Mouse (Mus musculus) thymus, adult 2 months (tissue): Measurements from ENCODE around the gene Mcemp1. TPM values are rescaled to one million over a fixed set of nuclear protein-coding genes. Genes with fewer than 3 reads are reported as not detected.

ENCODE experiments used
- DNase-seq: peaks from one replicate; pipeline ENCODE4 v3.0.0; 2021
- H3K27ac ChIP-seq: fragments of 200-500 bp; 2 replicates; pipeline ENCODE4 v1.5.1; 2012; ENCODE audit warnings: low read length, control low read depth; ENCODE audit not compliant: control insufficient read depth, insufficient read depth
- H3K27me3 ChIP-seq: fragments of 200-500 bp; 2 replicates; pipeline ENCODE4 v1.6.1; 2012; ENCODE audit warnings: mild to moderate bottlenecking, low read length, moderate library complexity, mixed read lengths; ENCODE audit not compliant: control insufficient read depth, insufficient read depth
- H3K36me3 ChIP-seq: fragments of 200-500 bp; 2 replicates; pipeline ENCODE4 v1.6.1; 2012; ENCODE audit warnings: mild to moderate bottlenecking, low read length, moderate library complexity; ENCODE audit not compliant: control insufficient read depth, insufficient read depth
- H3K4me1 ChIP-seq: fragments of 200-500 bp; replicated peaks from 2 replicates; pipeline ENCODE4 v1.6.1; 2012; ENCODE audit warnings: low read length; ENCODE audit not compliant: control insufficient read depth, insufficient read depth
- H3K4me3 ChIP-seq: fragments of 200-500 bp; 2 replicates; pipeline ENCODE4 v1.5.1; 2012; ENCODE audit warnings: mild to moderate bottlenecking, low read length, control low read depth, moderate library complexity; ENCODE audit not compliant: control insufficient read depth, insufficient read depth
- CTCF ChIP-seq: fragments of 200-500 bp; IDR thresholded peaks from 2 replicates; pipeline ENCODE4 v1.5.1; 2012; ENCODE audit warnings: mild to moderate bottlenecking, control low read depth, low read length, moderate library complexity, borderline replicate concordance; ENCODE audit not compliant: control insufficient read depth, poor library complexity, insufficient read depth; ENCODE audit errors: extremely low read depth
- POLR2A ChIP-seq: fragments of 200-500 bp; IDR thresholded peaks from 2 replicates; pipeline ENCODE4 v1.6.1; 2012; ENCODE audit warnings: mild to moderate bottlenecking, low read length, control low read depth, moderate library complexity; ENCODE audit not compliant: control insufficient read depth, poor library complexity, insufficient read depth; ENCODE audit errors: extremely low read depth
- WGBS: fragments of 180-500 bp; shearing (Covaris S2); methylation state at CpG from one replicate; pipeline ENCODE4 v1.1.7; 2018; 5-methylcytosine and 5-hydroxymethylcytosine counted together
- polyA plus RNA-seq: library from polyadenylated mRNA; depleted of rRNA; stranded (reverse); fragments of >200 nt; gene quantifications from 2 replicates; pipeline ENCODE4 v1.2.3, GENCODE M21; 2012

Gene Mcemp1
- polyA plus RNA-seq, 1 experiment: 2.1 TPM

GRCm38 (mm10) chr8:3630647-3631477 is 34.7 kb upstream of the Mcemp1 start, which contains the start of gene Stxbp2:
TSS of gene Stxbp2 (plus strand) at chr8:3630955.
- WGBS: 3% methylated on average over 47 of the region's 47 CpGs
- peak; percentile 87 for DNase-seq
- Histone ChIP-seq H3K36me3 (peaks cover 3% of the 10 kb centered on the region), H3K27me3 (no peaks in the 10 kb centered on the region), H3K4me3 (peak within 1 kb of the TSS; percentile 85), H3K4me1 (peaks cover 13% of the 10 kb centered on the region), H3K27ac (no peak within 1 kb of the TSS)
- peak; percentile 68; the same call in 1 of the 2 replicates for TF ChIP-seq POLR2A
- TF ChIP-seq CTCF: no peak

DNA sequence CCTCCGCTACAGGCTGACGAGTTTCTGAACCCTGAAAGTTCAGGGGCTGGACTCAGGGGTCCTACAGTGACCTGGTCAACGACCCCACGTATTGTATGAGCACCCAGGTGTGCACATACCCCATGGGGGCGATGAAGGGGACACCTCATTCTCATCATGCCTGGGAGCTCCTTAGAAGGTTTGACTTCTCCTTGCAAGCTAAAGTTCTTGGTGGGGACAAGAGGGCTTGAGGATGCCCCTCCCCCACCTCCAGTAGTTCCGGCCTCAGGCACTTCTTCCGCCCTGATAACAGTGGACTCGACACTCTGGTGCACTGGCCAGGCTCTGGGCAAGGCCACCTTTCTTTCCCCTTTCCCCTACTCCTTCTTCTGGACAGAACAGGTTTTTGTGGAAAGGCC is 34.1 kb upstream of the Mcemp1 start:
- H3K27ac ChIP-seq: no peak overlapping the region
- DNase-seq: peak; percentile 22
- no peaks in the 10 kb centered on the region for H3K27me3 ChIP-seq
- 3% methylated on average over 8 of the region's 8 CpGs for WGBS
- H3K4me1 ChIP-seq: peaks cover 13% of the 10 kb centered on the region
- peak overlapping the region; percentile 85 for H3K4me3 ChIP-seq
- H3K36me3 ChIP-seq: peaks cover 9% of the 10 kb centered on the region
- no peak for TF ChIP-seq POLR2A
- no peak for TF ChIP-seq CTCF

- TF ChIP-seq CTCF (no peak), POLR2A (no peak)
- Histone ChIP-seq H3K27me3 (no peaks in the 10 kb centered on the region), H3K36me3 (peaks cover 6% of the 10 kb centered on the region; the same call in 1 of the 2 replicates), H3K4me1 (no peaks in the 10 kb centered on the region), H3K27ac (no peak overlapping the region), H3K4me3 (no peak overlapping the region)
- 28% methylated on average over 5 of the region's 5 CpGs for WGBS
- DNase-seq: peak; percentile 40
Measured at GRCm38 (mm10) chr8:3645804-3646203, 19.8 kb upstream of the Mcemp1 start.

- TF ChIP-seq CTCF: no peak
- no peak for TF ChIP-seq POLR2A
- no peak overlapping the region for H3K27ac ChIP-seq
Measured at GRCm38 (mm10) chr8:3646824-3647531, 18.6 kb upstream of the Mcemp1 start.

DNA sequence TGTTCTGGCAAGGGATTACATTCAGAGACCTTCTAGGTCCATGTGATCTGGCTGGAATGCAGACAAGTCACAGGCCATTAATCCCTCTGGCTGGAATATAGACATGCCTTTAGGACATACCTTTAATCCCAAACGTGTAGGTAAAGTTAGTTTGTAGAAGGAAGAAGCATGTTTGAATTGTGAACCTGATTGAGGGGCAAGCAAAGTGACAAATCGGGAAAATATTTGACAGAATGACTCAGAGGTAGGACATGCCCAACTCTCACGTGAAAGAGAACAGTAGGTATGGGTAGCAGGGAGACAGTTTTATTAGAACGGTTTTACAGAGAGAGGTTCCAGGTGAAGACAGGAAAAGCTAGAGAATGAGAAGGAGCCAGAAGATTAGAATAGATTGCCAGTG is 18.0 kb upstream of the Mcemp1 start:
- no peak overlapping the region for H3K4me3 ChIP-seq
- 91% methylated on average over 4 of the region's 4 CpGs for WGBS
- no peaks in the 10 kb centered on the region for H3K27me3 ChIP-seq
- TF ChIP-seq POLR2A (no peak), CTCF (no peak)
- no peak overlapping the region for H3K27ac ChIP-seq
- H3K36me3 ChIP-seq: no peaks in the 10 kb centered on the region
- no peak for DNase-seq
- H3K4me1 ChIP-seq: no peaks in the 10 kb centered on the region

More at GRCm38 (mm10) chr8:3646824-3647531, 18.6 kb upstream of the Mcemp1 start:
- WGBS: 95% methylated on average over 6 of the region's 6 CpGs
- DNase-seq: no peak
- Histone ChIP-seq H3K36me3 (no peaks in the 10 kb centered on the region), H3K4me3 (no peak overlapping the region), H3K4me1 (no peaks in the 10 kb centered on the region), H3K27me3 (no peaks in the 10 kb centered on the region)

DNA sequence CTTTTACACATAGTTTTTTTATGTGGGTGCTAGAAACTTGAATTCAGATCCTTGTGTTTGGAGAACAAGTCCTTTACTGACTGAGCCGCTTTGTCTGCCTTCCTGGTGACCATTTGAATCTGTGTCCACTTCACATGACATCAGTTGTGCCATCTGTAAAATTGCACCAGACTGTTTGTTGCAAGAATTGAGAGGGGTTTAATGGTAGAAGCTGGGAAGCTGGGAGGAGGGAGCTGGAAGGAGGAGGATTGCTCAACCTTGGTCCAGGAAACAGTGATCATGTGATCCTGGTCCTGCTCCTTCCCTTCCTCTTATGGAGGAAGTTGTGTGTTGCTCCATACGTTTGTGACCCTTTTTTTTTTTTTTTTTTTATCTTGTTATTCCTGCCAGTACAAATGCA is 17.3 kb upstream of the Mcemp1 start:
- H3K36me3 ChIP-seq: no peaks in the 10 kb centered on the region
- no peak overlapping the region for H3K27ac ChIP-seq
- no peaks in the 10 kb centered on the region for H3K4me1 ChIP-seq
- no peak for DNase-seq
- no peak overlapping the region for H3K4me3 ChIP-seq
- WGBS: 70% methylated on average over 2 of the region's 2 CpGs
- no peak for TF ChIP-seq CTCF
- no peak for TF ChIP-seq POLR2A
- no peaks in the 10 kb centered on the region for H3K27me3 ChIP-seq
